Mouse (Mus musculus) E14TG2a.4 (cell line): ENCODE measurements around the gene Samd8.

Source experiments
- H3K27me3 ChIP-seq: 2 replicates; pipeline ENCODE4 v1.6.1; 2014; ENCODE audit warnings: low read length, control low read depth; ENCODE audit not compliant: insufficient read depth
- H3K36me3 ChIP-seq: 2 replicates; pipeline ENCODE4 v1.6.1; 2014; ENCODE audit warnings: low read length, control low read depth; ENCODE audit not compliant: insufficient read depth
- H3K4me1 ChIP-seq: replicated peaks from 2 replicates; pipeline ENCODE4 v1.6.1; 2014; ENCODE audit warnings: low read depth, low read length, control low read depth
- H3K4me3 ChIP-seq: replicated peaks from 2 replicates; pipeline ENCODE4 v1.5.1; 2014; ENCODE audit warnings: mild to moderate bottlenecking, low read length
- H3K9me3 ChIP-seq: 2 replicates; pipeline ENCODE4 v1.6.1; 2014; ENCODE audit warnings: low read length, control low read depth
- CTCF ChIP-seq: conservative IDR thresholded peaks from 2 replicates; pipeline ENCODE4 v1.5.1; 2014; ENCODE audit warnings: low read length
- NANOG ChIP-seq: IDR thresholded peaks from 2 replicates; pipeline ENCODE4 v1.6.1; 2014; ENCODE audit warnings: borderline replicate concordance, low read length, mixed read lengths
- POU5F1 ChIP-seq: IDR thresholded peaks from 2 replicates; pipeline ENCODE4 v1.6.1; 2014; ENCODE audit warnings: low read length, borderline replicate concordance

Samd8 gene

GRCm38 (mm10) chr14:21741314-21741713 lies 9.0 kb upstream of the Samd8 start:
- TF ChIP-seq NANOG (no peak), CTCF (no peak), POU5F1 (no peak)
- Histone ChIP-seq H3K4me3 (no peak overlapping the region), H3K27me3 (peaks cover 22% of the 10 kb centered on the region)

GRCm38 (mm10) chr14:21741786-21742185 lies 8.5 kb upstream of the Samd8 start:
- Histone ChIP-seq H3K36me3 (no peaks in the 10 kb centered on the region), H3K4me1 (peaks cover 6% of the 10 kb centered on the region; the same call in 1 of the 2 replicates), H3K27me3 (peaks cover 22% of the 10 kb centered on the region), H3K9me3 (no peaks in the 10 kb centered on the region), H3K4me3 (no peak overlapping the region)
- TF ChIP-seq POU5F1 (no peak), CTCF (peak; percentile 98)

More at GRCm38 (mm10) chr14:21741314-21741713, 9.0 kb upstream of the Samd8 start:
- H3K4me1 ChIP-seq = peaks cover 6% of the 10 kb centered on the region; the same call in 1 of the 2 replicates
- H3K36me3 ChIP-seq = no peaks in the 10 kb centered on the region
- H3K9me3 ChIP-seq = no peaks in the 10 kb centered on the region

DNA sequence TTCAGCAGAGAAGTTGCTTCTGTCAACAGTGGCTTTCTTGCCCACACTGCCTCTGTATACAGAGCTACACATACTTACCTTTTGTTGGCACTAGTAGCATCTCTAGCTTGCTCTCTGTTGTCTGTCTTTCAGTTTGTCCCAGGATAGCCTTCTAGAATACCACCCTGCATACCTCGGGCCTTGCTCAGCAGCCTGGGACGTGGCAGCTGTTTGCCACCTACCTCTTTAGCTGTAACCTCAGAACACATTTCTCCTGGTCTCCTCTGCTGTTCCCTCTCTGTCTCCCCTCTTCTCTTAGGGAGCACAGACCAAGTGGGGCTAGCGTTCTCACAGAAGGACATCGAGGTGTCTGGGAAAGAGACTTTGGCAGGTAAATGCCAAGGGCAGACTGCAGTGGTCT lies 7.9 kb upstream of the Samd8 start:
- Histone ChIP-seq H3K4me1 (peaks cover 9% of the 10 kb centered on the region), H3K36me3 (no peaks in the 10 kb centered on the region), H3K9me3 (no peaks in the 10 kb centered on the region), H3K27me3 (peaks cover 22% of the 10 kb centered on the region), H3K4me3 (no peak overlapping the region)
- no peak for TF ChIP-seq NANOG
- no peak for TF ChIP-seq POU5F1
- no peak for TF ChIP-seq CTCF

DNA sequence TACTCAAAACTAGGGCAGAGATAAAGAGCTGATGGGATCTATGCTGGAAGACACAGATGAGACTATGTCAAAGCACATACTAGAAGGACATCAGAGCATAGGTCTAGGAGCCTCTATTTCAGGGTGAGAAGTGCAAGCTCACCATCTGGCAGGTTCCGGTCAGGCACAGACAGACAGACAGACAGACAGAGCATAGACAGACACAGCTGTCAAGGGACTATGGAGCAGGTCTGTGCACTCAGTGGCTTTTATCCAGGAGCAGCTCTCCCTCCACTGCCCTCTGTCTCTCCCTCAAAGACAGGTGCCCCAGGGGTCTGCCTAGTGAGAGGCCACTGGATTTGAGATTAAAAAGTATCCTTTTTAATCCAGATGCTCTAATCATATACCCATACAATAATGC lies 6.2 kb upstream of the Samd8 start:
- no peak for TF ChIP-seq CTCF
- no peak for TF ChIP-seq POU5F1
- TF ChIP-seq NANOG = no peak
- no peak overlapping the region for H3K4me3 ChIP-seq
- H3K4me1 ChIP-seq = peaks cover 23% of the 10 kb centered on the region
- no peaks in the 10 kb centered on the region for H3K9me3 ChIP-seq
- no peaks in the 10 kb centered on the region for H3K36me3 ChIP-seq
- peaks cover 22% of the 10 kb centered on the region for H3K27me3 ChIP-seq

DNA sequence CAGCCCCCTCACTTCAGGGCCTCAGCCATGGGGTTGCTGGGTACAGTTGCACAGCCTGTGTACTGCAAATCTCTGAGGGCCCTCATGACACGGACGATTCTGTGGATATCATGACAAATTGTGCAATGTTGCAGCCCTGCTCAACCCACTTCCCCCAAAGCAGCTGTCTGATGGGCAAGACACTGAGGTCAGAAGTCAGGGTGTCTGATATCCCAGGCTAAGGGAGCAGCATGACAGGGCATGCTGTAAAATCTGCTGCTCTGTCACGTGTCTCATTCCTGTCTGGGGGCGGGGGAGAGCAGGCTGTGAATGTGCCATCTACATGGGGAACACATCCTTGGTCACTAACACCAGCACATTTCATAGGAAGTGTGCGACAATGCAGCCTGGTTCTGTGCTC lies 5.2 kb upstream of the Samd8 start:
- Histone ChIP-seq H3K4me1 (peaks cover 29% of the 10 kb centered on the region), H3K4me3 (0 out of 2 replicates have a peak overlapping the region, but pooled peaks have one; percentile 10), H3K36me3 (no peaks in the 10 kb centered on the region), H3K27me3 (peaks cover 16% of the 10 kb centered on the region), H3K9me3 (no peaks in the 10 kb centered on the region)
- no peak for TF ChIP-seq CTCF
- TF ChIP-seq NANOG = no peak

GRCm38 (mm10) chr14:21746251-21746650 lies 4.1 kb upstream of the Samd8 start:
- Histone ChIP-seq H3K4me3 (no peak overlapping the region), H3K4me1 (peaks cover 33% of the 10 kb centered on the region), H3K9me3 (no peaks in the 10 kb centered on the region), H3K27me3 (peaks cover 7% of the 10 kb centered on the region), H3K36me3 (no peaks in the 10 kb centered on the region)
- TF ChIP-seq POU5F1 = no peak
- no peak for TF ChIP-seq NANOG
- no peak for TF ChIP-seq CTCF

DNA sequence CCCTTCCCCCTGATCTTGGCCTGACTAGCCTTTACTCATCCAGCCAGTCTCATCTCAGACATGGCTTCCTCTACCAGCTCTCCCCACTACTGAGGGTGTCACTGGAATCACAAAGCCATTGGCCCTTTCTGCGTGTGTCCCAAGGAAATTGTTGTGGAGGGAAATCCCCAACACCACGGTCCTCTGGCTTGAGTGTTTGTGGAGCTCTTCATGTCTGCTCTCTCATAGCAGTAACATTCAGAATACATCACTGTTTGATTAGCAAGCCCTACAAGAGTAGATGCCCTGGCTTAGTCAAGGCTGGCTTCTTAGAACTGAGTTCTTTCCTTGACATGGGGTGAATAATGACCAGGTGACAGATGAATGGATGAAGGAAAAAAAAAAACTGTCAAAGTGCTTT lies 3.5 kb upstream of the Samd8 start:
- peaks cover 7% of the 10 kb centered on the region for H3K27me3 ChIP-seq
- no peak overlapping the region for H3K4me3 ChIP-seq
- no peak for TF ChIP-seq NANOG
- TF ChIP-seq POU5F1 = no peak
- TF ChIP-seq CTCF = no peak
- no peaks in the 10 kb centered on the region for H3K9me3 ChIP-seq
- H3K4me1 ChIP-seq = peaks cover 39% of the 10 kb centered on the region
- no peaks in the 10 kb centered on the region for H3K36me3 ChIP-seq

DNA sequence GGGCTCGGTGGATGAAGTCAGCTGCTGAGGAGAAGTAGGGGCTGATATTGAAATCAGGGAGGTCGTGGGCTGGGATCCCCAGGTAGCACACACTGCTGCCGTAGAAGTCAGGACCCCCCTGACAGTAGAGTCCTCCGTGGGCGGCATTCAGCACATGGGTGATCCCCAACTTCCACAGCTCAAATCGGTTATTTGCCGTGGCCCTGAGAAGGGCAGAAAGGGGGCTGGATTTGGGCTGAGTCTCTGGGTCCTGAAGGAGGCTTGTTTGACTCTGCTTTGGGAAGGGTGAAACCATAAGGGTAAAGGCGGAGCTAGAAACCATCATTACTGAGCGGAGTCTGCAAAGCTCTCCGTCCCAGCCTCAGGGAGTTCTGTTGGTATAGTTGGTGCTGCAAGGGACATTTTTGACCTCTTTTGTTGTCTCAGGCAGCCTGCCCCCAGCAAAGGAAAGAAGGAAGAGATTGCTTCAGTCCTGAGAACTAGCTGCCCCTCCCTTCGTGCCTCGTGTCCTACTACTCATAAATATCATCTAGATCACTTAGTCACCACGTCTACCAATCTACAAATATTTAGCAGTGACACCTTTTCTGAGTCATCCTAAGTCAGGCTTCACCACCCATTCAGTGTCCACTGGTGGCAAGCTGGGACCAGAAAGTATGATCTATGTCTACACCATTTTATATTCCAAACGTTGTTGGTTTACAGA lies 2.7 kb upstream of the Samd8 start:
- TF ChIP-seq POU5F1 = no peak
- no peak for TF ChIP-seq NANOG
- no peak for TF ChIP-seq CTCF
- Histone ChIP-seq H3K9me3 (no peaks in the 10 kb centered on the region), H3K27me3 (peaks cover 5% of the 10 kb centered on the region), H3K4me3 (no peak overlapping the region), H3K36me3 (no peaks in the 10 kb centered on the region), H3K4me1 (peaks cover 42% of the 10 kb centered on the region)

DNA sequence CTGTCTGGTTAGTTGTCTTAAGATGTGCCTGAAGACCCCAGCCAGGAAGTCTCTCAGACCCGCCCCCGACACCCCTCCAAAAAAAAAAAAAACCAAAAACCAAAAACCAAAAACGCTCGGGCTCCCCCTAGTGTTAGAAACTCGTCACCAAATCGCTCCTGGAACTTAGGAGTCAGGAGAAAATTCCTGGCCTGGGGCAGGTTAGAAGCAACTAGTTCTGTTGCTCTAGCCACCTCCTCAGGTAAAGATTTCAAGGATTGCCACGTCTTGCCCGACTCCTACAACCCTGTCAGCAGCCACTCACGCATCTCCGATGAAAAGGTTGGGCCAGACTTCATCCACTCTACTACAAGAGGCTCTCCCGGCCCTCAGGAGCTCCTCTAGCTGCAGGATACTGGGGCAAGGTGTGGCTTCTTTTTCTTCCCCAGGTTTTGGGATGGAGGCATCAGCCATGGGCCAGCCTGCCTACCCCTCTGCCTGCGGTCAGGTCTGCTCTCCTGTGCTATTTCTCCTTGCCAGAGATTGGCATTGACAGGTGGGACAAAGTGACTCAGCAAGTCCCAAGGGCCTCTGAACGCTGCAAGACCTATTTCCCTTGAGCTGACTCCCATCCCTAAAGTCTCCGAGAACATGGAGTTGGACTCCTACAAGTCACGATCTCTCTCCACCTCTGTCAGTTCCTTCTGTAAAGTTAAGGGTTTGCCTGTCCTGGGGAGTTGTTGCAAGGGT lies 2.0 kb upstream of the Samd8 start:
- H3K4me3 ChIP-seq = peak overlapping the region; percentile 57
- H3K36me3 ChIP-seq = no peaks in the 10 kb centered on the region
- H3K4me1 ChIP-seq = peaks cover 42% of the 10 kb centered on the region
- no peak for TF ChIP-seq POU5F1
- TF ChIP-seq CTCF = peak; percentile 53
- H3K27me3 ChIP-seq = no peaks in the 10 kb centered on the region
- H3K9me3 ChIP-seq = no peaks in the 10 kb centered on the region
